Mouse (Mus musculus) cerebellum, adult 2 months (tissue): ENCODE measurements around the gene Il17rc.

Experiments used
- CTCF ChIP-seq: fragments of 200-500 bp; IDR thresholded peaks from 2 replicates; pipeline ENCODE4 v1.5.1; 2011; ENCODE audit warnings: low read depth, mild to moderate bottlenecking, control low read depth, low read length, moderate library complexity, borderline replicate concordance; ENCODE audit not compliant: insufficient read depth
- POLR2A ChIP-seq: fragments of 200-500 bp; IDR thresholded peaks from 2 replicates; pipeline ENCODE4 v1.6.1; 2011; ENCODE audit warnings: low read length, control low read depth, borderline replicate concordance; ENCODE audit not compliant: insufficient read depth

- no peak for TF ChIP-seq POLR2A
- no peak for TF ChIP-seq CTCF
These were observed 44.5 kb upstream of the Il17rc start for GRCm38 (mm10) chr6:113426696-113427095.
